Mouse (Mus musculus): ENCODE results near the gene Ten1. TPM values are rescaled to one million over a fixed set of nuclear protein-coding genes. Genes with fewer than 3 reads are reported as not detected.
A peak's percentile ranks its signal among the peaks of the same experiment; 100 is the strongest.

Gene Ten1
- polyA plus RNA-seq, 1 experiment from 2014 or later = 65.4 TPM

DNA sequence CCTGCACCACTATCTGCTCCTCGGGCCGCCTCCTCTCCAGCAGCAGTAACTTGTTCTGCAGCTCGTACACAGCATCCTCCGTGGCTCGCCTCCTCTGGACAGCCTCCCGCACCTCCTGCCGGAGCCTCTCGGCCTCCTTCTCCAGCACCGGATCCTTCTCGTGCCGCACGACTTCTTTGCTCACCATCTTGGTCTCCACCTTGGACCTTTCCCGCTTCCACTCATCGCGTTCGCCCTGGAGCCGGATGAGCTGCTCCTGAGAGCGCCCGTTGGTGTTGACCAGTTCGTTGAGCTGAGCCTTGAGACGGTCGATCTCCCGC, 24.0 kb downstream of the Ten1 start:
- H3K4me3 ChIP-seq = peak overlapping the region; percentile 48
- peak overlapping the region; percentile 69 for H3K27ac ChIP-seq
- H3K9me3 ChIP-seq (replicated peaks) = no peaks in the 10 kb centered on the region
- H3K27me3 ChIP-seq (ENCODE audit: low read depth, poor library complexity, severe bottlenecking) = peaks cover 57% of the 10 kb centered on the region
- peaks cover 39% of the 10 kb centered on the region for H3K4me1 ChIP-seq
- WGBS = 12% methylated on average over 23 of the region's 23 CpGs
- DNase-seq (ENCODE audit: low spot score) = peak; percentile 74
- H3K36me3 ChIP-seq = peaks cover 20% of the 10 kb centered on the region; the same call in 1 of the 2 replicates

DNA sequence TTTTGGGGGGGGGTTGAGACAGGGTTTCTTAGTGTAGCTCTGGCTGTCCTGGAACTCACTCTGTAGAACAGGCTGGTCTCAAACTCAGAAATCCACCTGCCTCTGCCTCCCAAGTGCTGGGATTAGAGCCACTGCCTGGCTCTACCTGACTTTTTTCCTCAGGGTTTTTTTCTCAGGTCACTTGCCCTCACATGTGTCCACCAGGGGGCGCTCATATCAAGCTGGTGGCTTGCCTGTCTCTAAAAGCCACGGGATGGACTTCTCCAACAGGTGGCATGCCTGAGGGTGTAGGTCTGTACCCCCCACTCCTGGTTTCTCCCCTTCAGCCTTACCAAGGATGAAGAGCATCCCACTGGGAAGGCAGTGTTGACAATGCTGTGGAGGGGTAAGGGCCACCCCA, 27.8 kb downstream of the Ten1 start:
- H3K27me3 ChIP-seq (ENCODE audit: low read depth, poor library complexity, severe bottlenecking) = peaks cover 50% of the 10 kb centered on the region
- WGBS = 2% methylated on average over 2 of the region's 2 CpGs

DNA sequence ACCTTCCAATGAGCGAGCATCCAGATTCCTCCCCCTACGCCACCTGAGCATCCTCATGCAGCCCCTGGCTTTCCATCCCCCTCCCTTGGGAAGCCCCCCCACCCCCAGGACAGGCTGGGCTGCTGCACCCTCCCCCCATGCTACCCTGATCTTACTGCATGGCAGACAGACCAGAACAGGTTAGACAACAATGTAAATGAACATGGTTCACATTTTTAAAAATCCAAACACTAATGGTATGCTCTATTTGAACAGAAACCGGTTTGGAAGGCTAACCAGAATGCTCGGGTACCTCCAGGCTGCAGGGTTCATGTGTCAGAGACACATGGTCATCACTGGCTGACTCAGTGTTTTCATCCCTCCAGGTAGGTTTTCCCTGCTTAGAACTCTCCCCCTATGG, 30.0 kb downstream of the Ten1 start:
- 77% methylated on average over 4 of the region's 4 CpGs for WGBS
- H3K36me3 ChIP-seq = peaks cover 7% of the 10 kb centered on the region; the same call in 1 of the 2 replicates
- H3K27me3 ChIP-seq (ENCODE audit: low read depth, poor library complexity, severe bottlenecking) = peaks cover 44% of the 10 kb centered on the region
- H3K4me1 ChIP-seq = peaks cover 28% of the 10 kb centered on the region
- no peak overlapping the region for H3K4me3 ChIP-seq
- no peak for DNase-seq (ENCODE audit: low spot score)
- no peaks in the 10 kb centered on the region for H3K9me3 ChIP-seq (replicated peaks)
- H3K27ac ChIP-seq = no peak overlapping the region

More for the DNA sequence above, 27.8 kb downstream of the Ten1 start:
- no peaks in the 10 kb centered on the region for H3K9me3 ChIP-seq (replicated peaks)
- peak; percentile 94 for DNase-seq (ENCODE audit: low spot score)
- no peak overlapping the region for H3K27ac ChIP-seq
- H3K36me3 ChIP-seq = peaks cover 13% of the 10 kb centered on the region; the same call in 1 of the 2 replicates
- peaks cover 29% of the 10 kb centered on the region for H3K4me1 ChIP-seq
- no peak overlapping the region for H3K4me3 ChIP-seq

DNA sequence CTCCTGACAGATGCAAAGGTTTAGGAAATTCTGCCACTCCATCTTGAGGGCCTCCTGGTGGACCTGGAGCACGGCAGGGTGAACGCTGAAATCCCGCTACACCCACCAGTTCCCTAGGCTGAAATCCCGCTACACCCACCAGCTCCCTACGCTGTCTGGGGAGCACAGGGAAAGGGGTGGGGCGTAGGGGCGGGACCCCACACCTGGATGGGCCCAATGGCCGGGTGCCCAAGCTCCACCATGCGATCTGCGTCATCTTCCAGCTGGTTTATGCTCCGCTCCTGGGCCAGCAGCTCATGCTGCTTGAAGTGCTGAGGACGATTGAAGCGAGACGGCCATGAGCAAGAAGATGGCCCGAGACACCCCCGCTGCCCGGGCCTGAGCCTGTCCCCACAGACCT, 33.8 kb downstream of the Ten1 start:
- no peak for DNase-seq (ENCODE audit: low spot score)
- no peaks in the 10 kb centered on the region for H3K36me3 ChIP-seq
- WGBS = 30% methylated on average over 17 of the region's 17 CpGs
- H3K4me1 ChIP-seq = peaks cover 28% of the 10 kb centered on the region
- H3K9me3 ChIP-seq (replicated peaks) = no peaks in the 10 kb centered on the region
- H3K27ac ChIP-seq = peak overlapping the region; percentile 69; the same call in 1 of the 2 replicates
- H3K4me3 ChIP-seq = peak overlapping the region; percentile 24
- peaks cover 48% of the 10 kb centered on the region for H3K27me3 ChIP-seq (ENCODE audit: low read depth, poor library complexity, severe bottlenecking)

DNA sequence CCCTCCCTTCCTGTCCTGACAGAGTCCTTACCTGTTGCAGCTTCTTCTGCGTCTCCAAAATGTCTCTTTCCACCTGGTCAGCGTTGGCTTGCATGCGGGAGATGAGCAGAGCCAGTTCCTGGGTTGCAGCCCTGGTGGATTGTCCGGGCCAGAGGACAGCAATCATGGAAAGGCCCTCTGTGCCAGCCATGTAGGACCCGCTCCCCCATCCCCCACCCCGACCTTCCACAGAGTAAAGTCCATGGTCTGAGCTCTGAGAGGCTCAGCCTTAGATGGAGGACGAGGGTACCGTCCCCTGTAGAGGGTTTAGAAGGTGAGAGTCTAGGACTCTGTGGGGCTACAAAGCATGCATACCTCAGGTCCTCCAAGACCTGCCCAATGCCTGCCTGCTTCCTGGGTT, 36.2 kb downstream of the Ten1 start:
- Histone ChIP-seq H3K9me3 (replicated peaks) (no peaks in the 10 kb centered on the region), H3K27me3 (ENCODE audit: low read depth, poor library complexity, severe bottlenecking) (peaks cover 62% of the 10 kb centered on the region), H3K4me3 (no peak overlapping the region), H3K4me1 (peaks cover 36% of the 10 kb centered on the region), H3K36me3 (no peaks in the 10 kb centered on the region), H3K27ac (no peak overlapping the region)
- 85% methylated on average over 8 of the region's 8 CpGs for WGBS
- DNase-seq (ENCODE audit: low spot score) = no peak

DNA sequence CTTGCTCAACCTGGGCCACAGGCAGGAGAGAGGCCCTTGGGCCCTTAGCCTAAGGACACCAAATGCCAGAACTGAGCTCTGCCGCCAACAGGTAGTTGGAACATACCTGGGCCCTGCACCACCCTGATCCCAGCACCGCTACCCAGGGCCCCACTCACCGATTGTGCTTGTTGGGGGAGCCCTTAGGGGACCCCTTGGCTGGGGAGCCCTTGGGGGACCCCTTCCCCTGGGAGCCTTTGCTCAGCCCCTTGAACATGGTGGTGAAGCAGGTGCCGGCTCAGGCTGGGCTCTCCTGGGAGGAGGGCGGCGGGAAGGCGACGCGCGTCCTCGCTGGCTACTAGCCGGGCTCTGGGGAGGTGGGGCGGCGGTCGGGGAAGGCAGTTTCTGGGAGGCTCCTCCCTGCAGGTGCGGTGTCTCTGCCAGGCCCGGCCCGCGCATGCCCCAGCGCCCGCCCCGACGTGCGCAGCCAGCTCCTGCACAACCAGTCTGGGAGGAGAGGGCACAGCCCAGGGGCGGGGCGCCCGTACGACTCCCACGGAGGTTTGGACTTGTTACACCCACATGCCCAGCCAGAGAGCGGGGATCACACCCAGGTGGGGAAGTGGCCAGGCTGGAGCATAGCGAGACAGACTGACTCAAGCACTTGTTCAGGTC, 39.2 kb downstream of the Ten1 start, which contains the start of gene Evpl:
Evpl (minus strand) TSS at position 336 of the 654 bp plus-strand sequence.
- 20% methylated on average over 31 of the region's 31 CpGs for WGBS
- peaks cover 48% of the 10 kb centered on the region for H3K27me3 ChIP-seq (ENCODE audit: low read depth, poor library complexity, severe bottlenecking)
- DNase-seq (ENCODE audit: low spot score) = no peak
- peaks cover 46% of the 10 kb centered on the region for H3K4me1 ChIP-seq
- H3K36me3 ChIP-seq = peaks cover 2% of the 10 kb centered on the region
- peak within 1 kb of the TSS; percentile 23; the same call in 1 of the 2 replicates for H3K4me3 ChIP-seq
- H3K9me3 ChIP-seq (replicated peaks) = no peaks in the 10 kb centered on the region
- peak within 1 kb of the TSS; percentile 46 for H3K27ac ChIP-seq

DNA sequence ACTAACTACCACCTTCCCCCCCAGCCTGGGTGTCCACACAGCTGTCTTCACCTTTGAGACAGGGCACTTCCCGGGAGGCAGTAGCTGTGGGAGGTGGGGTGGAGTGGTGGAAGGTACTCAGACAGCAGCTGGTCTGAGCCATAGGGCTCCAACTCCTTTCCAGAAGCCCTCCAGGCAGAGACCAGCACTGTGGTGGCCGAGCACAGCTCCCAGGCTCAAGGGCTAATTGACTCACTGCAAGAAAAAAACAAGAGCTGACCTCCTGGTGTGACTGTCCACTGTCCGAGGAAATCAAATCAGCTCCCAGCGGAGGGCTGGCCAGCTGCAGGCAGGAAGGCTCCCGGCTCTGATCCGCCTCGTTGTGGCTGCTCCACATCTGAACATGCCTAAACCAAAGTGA, 41.1 kb downstream of the Ten1 start:
- H3K9me3 ChIP-seq (replicated peaks) = no peaks in the 10 kb centered on the region
- H3K36me3 ChIP-seq = peaks cover 21% of the 10 kb centered on the region
- 4% methylated on average over 7 of the region's 7 CpGs for WGBS
- DNase-seq (ENCODE audit: low spot score) = peak; percentile 57
- H3K27me3 ChIP-seq (ENCODE audit: low read depth, poor library complexity, severe bottlenecking) = peaks cover 30% of the 10 kb centered on the region
- H3K4me1 ChIP-seq = peaks cover 56% of the 10 kb centered on the region
- peak overlapping the region; percentile 83 for H3K27ac ChIP-seq
- peak overlapping the region; percentile 9 for H3K4me3 ChIP-seq

DNA sequence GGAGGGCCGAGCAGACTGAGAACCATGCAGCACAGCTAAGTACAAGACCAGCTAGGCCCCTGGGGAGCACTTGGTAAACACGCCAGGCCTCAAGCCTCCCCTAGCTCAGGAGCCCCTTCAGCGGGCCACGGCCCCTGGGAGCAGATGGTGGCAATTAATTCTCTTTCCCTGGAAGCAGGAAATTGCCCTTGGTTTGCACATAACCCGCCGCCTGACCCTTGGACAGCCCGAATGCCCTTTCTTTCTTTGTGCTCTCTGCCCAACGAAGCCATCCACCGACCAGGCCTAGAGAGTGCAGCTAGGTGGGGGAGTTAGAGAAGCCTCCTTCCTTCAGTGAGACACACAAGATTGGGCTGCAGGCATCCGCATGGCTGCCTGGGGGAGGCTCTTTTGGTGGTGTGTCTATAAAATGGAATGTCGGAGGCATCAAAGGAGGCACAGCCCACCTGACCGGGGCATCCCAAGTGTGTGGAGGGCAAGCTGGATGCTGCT, 43.1 kb downstream of the Ten1 start:
- no peaks in the 10 kb centered on the region for H3K9me3 ChIP-seq (replicated peaks)
- H3K36me3 ChIP-seq = peaks cover 41% of the 10 kb centered on the region
- peak overlapping the region; percentile 91 for H3K27ac ChIP-seq
- peak overlapping the region; percentile 23 for H3K4me3 ChIP-seq
- WGBS = 12% methylated on average over 12 of the region's 12 CpGs
- H3K4me1 ChIP-seq = peaks cover 59% of the 10 kb centered on the region
- peak; percentile 82 for DNase-seq (ENCODE audit: low spot score)
- H3K27me3 ChIP-seq (ENCODE audit: low read depth, poor library complexity, severe bottlenecking) = peaks cover 21% of the 10 kb centered on the region

DNA sequence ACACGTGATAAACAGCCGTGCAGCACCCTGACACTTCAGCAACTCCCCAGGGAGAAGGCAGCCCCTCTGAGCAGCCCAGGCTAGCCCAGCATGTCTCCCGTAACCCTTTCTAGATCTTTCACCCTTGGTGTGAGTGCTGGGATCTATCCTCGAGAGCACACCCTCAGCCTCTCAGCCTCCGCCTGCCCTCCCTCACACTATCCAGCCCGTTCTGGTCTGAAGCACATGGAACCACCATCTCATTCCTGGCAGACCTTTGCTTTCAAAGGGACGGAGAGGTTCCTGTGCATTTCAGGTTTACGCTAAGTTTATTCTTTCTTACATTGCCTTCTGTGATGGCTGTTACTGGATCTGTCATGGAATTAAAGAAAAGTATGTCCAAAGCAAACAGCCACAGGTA, 45.9 kb downstream of the Ten1 start:
- H3K36me3 ChIP-seq = peaks cover 69% of the 10 kb centered on the region
- H3K9me3 ChIP-seq (replicated peaks) = no peaks in the 10 kb centered on the region
- no peak overlapping the region; the same call in 1 of the 2 replicates for H3K27ac ChIP-seq
- 67% methylated on average over 8 of the region's 8 CpGs for WGBS
- H3K4me3 ChIP-seq = no peak overlapping the region
- no peak for DNase-seq (ENCODE audit: low spot score)
- peaks cover 49% of the 10 kb centered on the region for H3K4me1 ChIP-seq
- 0 out of 2 replicates have a peak, but pooled peaks cover 3% of the 10 kb centered on the region for H3K27me3 ChIP-seq (ENCODE audit: low read depth, poor library complexity, severe bottlenecking)

DNA sequence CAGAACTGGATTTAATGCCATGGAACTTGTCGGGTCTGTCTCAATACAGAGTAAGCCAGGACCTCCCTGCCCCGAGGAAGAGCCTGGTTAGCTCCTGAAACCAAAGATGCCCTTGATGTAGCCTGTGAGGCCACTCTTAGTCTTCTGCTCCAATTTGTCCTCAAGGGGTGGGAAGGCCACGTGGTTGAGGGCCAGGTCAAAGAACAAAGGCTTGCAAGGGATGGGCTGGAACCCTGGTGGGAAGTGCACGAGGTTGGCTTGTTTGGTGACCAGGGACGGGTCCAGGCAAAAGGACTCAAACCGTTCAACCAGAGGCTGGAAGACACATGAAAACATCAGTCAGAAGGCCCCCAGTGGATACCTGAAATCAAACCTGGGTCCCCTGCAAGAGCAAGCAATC, 47.0 kb downstream of the Ten1 start:
- no peak for DNase-seq (ENCODE audit: low spot score)
- WGBS = 70% methylated on average over 6 of the region's 6 CpGs
- H3K9me3 ChIP-seq (replicated peaks) = no peaks in the 10 kb centered on the region
- no peak overlapping the region for H3K27ac ChIP-seq
- H3K4me1 ChIP-seq = peaks cover 41% of the 10 kb centered on the region
- H3K4me3 ChIP-seq = no peak overlapping the region
- peaks cover 80% of the 10 kb centered on the region for H3K36me3 ChIP-seq
- H3K27me3 ChIP-seq (ENCODE audit: low read depth, poor library complexity, severe bottlenecking) = 0 out of 2 replicates have a peak, but pooled peaks cover 3% of the 10 kb centered on the region

DNA sequence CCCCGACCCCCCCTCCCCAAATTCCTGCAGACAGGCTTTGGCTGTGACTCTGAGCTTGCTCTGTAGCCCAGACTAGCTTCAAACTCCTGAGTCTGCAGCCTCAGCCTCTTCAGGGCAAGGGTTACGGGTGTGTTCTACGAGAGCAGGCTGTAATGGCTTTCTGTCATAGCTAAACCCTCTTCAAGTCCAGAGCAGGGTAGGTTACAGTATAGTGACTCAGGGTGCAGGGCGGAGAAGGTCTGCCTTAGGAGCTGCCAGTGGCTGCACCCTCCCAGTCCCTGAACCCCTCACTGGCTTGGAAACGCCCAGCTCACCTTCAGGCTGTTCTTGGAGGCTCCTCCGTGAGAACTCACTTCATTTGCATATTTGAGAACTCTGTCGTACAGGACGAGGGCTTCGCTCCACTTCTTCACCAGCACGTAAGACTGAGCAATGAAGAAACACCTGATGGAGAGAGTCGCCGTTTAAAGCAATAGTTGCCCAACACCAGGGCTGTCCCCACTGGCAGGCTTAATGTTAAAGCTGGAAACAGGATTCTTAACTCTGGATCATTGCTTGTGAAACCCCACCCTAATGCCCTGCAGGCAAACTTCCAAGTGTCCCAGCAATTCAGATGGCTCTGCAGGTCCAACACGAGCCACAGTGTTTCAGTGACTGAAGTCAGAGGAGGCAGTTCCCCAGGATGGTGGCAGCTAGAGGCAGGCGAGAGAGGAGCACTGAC, 49.0 kb downstream of the Ten1 start:
- peaks cover 24% of the 10 kb centered on the region for H3K4me1 ChIP-seq
- H3K27ac ChIP-seq = no peak overlapping the region
- no peak for DNase-seq (ENCODE audit: low spot score)
- no peak overlapping the region for H3K4me3 ChIP-seq
- 75% methylated on average over 14 of the region's 14 CpGs for WGBS
- no peaks in the 10 kb centered on the region for H3K9me3 ChIP-seq (replicated peaks)
- H3K36me3 ChIP-seq = peaks cover 100% of the 10 kb centered on the region
- 0 out of 2 replicates have a peak, but pooled peaks cover 3% of the 10 kb centered on the region for H3K27me3 ChIP-seq (ENCODE audit: low read depth, poor library complexity, severe bottlenecking)

DNA sequence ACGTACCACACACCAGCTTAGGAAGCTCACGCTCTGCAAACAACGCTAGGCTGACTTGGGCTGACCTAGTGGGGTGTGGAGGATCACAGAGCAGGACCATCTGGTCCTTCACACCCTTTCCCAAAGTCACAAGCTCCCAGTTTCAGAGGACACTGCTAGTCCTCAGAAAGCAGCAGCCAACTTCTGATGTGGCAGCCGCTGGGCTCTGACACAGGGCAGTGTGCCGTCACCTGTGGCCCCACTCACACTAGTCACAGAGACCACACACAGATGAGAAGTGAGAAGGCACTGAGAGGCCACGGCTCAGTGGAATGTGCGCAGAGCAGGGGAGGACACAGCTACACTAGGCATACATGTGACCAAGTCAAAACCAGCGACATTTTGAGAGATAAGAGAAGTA, 52.2 kb downstream of the Ten1 start:
- H3K4me1 ChIP-seq = peaks cover 4% of the 10 kb centered on the region; the same call in 1 of the 2 replicates
- no peaks in the 10 kb centered on the region for H3K9me3 ChIP-seq (replicated peaks)
- no peak overlapping the region for H3K4me3 ChIP-seq
- 0 out of 2 replicates have a peak, but pooled peaks cover 3% of the 10 kb centered on the region for H3K27me3 ChIP-seq (ENCODE audit: low read depth, poor library complexity, severe bottlenecking)
- WGBS = 84% methylated on average over 8 of the region's 8 CpGs
- no peak overlapping the region for H3K27ac ChIP-seq
- peaks cover 100% of the 10 kb centered on the region for H3K36me3 ChIP-seq
- no peak for DNase-seq (ENCODE audit: low spot score)

DNA sequence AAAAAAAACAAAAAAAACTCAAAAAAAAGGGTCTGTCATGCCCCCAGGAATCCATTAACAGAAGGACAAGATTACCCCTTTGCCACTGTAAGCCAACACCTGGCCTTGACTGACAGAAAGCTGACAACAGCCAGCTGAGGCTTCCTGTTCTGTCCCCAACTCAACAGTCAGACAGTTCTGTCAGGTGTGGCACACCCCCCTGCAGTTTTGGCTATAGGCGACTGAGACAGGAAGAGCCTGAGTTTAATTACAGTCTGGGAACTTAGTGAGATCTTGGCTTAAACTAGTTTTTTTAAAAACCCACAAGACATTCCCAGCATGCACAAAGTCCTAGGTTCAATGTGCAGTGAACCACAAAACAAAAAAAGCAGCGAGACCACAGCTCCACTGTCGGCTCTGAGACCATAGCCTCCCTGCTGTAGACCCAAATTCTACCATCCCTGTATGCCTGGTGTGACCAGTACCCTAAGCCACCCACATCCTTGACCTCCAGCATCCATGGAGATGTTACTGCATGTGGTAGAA, 54.5 kb downstream of the Ten1 start:
- Histone ChIP-seq H3K4me3 (no peak overlapping the region), H3K27me3 (ENCODE audit: low read depth, poor library complexity, severe bottlenecking) (no peaks in the 10 kb centered on the region), H3K27ac (no peak overlapping the region), H3K36me3 (peaks cover 100% of the 10 kb centered on the region), H3K4me1 (no peaks in the 10 kb centered on the region), H3K9me3 (replicated peaks) (no peaks in the 10 kb centered on the region)
- no peak for DNase-seq (ENCODE audit: low spot score)
- WGBS = 87% methylated on average over 3 of the region's 3 CpGs
